Mouse (Mus musculus): ENCODE results near the gene Nrd1. TPM values are rescaled to one million over a fixed set of nuclear protein-coding genes. Genes with fewer than 3 reads are reported as not detected.

The Nrd1 gene
- 199 and 231 TPM in 2 replicates for polyA plus RNA-seq (2011; ENCODE audit: insufficient read depth, insufficient read length, low read depth, missing spikeins)

DNA sequence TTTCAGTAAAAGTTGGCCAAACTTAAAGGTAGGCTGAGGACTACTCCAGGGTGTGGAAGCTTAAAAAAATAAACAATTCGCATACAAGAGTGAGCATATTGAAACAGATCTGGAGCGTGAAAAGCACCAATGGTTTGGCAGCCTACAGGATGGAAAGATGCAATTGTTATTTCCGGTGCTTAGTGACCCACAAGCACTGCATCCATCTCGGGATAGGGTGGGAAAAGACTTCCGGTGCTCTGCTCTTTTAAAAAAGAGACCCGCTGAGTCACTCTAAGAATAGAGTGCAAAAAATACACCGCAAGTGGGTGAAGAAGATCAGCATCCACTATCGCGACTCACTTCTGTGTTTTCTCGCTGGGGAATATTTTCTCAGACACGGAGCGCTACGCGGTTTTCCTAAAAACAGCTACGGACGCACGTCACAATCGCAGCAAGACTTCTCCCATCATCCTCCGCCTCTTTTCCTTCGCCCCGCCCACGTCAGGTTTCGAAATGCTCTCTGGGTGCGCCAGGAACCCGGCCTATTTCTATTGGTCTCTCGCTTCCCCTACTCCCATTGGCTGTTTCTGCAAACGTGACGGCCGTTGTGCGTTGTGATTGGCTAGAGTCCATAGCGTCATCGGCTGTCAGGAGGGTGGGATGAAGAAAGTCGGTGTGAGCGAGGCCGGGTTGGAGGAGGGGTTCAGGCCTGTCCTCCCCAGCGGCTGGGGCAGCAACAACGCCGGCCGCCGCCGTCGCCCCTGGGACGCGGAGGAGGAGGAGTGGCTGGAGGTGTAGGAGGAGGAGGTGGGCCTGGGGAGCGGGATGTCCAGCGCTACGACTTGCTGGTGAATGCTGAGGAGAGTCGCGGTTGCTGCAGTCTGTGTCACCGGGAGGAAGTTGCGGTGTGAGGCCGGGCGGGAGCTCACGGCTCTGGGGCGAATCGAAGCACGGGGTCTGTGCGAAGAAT lies at the start of gene Nrd1:
Gene Nrd1 (plus strand): TSS at position 657 of the 952 bp plus-strand sequence.
- no peaks in the 10 kb centered on the region for H3K27me3 ChIP-seq (ENCODE audit: control insufficient read depth, insufficient read depth, low read length, poor library complexity, severe bottlenecking)
- H3K9me3 ChIP-seq (replicated peaks; ENCODE audit: control insufficient read depth, insufficient read depth, low read length, poor library complexity, severe bottlenecking), result no peaks in the 10 kb centered on the region
- no peak for TF ChIP-seq CTCF (IDR thresholded peaks at IDR 0.05; ENCODE audit: low read depth, low read length)
- TF ChIP-seq POLR2A (IDR thresholded peaks at IDR 0.05; ENCODE audit: insufficient read depth, low read length), result peak; percentile 63
- TF ChIP-seq EP300 (IDR thresholded peaks at IDR 0.05; ENCODE audit: insufficient read depth, low read depth, low read length), result 0 out of 2 replicates have a peak, but pooled peaks have one; percentile 30
- H3K4me3 ChIP-seq (ENCODE audit: low read depth, low read length), result peak within 1 kb of the TSS; percentile 98
- peak within 1 kb of the TSS; percentile 87 for H3K9ac ChIP-seq (ENCODE audit: low read depth, poor library complexity, severe bottlenecking)
- no peaks in the 10 kb centered on the region for H3K4me1 ChIP-seq (ENCODE audit: control insufficient read depth, insufficient read depth, low read length)
- peak within 1 kb of the TSS; percentile 65 for H3K27ac ChIP-seq (ENCODE audit: insufficient read depth, low read length)
- peaks cover 10% of the 10 kb centered on the region for H3K36me3 ChIP-seq (ENCODE audit: control insufficient read depth, insufficient read depth, low read length, poor library complexity, severe bottlenecking)

DNA sequence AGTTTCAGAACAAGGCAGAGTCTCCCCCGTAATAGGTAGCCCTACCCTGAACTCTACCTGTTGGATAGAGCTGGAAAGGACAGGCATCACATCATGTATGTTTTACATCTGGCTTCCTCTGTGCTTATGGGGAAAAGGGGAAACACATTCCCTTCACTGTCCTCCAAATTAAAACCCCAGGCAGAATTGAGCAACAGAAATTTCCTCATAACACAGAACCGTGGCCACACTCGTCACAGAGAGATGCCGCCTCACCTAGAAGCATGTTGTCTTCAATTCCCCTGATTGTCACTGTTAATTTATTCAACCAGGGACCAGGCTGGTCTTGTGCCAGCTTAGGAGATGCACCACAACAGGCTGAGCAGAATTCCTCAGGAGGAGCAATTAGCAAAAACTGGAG lies 48.8 kb upstream of the Nrd1 start:
- TF ChIP-seq CTCF (IDR thresholded peaks at IDR 0.05; ENCODE audit: low read depth, low read length) (no peak), EP300 (IDR thresholded peaks at IDR 0.05; ENCODE audit: insufficient read depth, low read depth, low read length) (no peak), POLR2A (IDR thresholded peaks at IDR 0.05; ENCODE audit: insufficient read depth, low read length) (no peak)

DNA sequence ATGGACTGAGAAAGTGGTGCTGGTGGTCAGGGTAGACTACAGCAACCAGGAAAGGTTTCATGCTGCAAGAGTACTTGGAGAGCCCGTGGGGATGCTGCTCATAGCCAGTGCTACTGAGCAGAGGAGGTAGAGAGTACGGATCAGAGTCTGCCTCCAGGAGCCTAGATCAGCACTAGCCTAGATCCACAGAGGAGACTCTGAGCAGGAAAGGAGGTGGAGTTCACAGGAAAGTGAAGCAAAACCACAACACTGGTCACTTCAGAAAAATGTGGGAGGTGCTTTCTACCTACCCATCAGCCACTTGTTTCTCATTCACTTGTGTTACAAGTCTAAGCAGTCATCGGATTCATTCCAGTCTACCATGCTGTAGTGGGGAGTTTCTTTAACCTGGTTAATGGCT lies 40.8 kb upstream of the Nrd1 start:
- Histone ChIP-seq H3K27me3 (ENCODE audit: control insufficient read depth, insufficient read depth, low read length, poor library complexity, severe bottlenecking) (no peaks in the 10 kb centered on the region), H3K9me3 (replicated peaks; ENCODE audit: control insufficient read depth, insufficient read depth, low read length, poor library complexity, severe bottlenecking) (no peaks in the 10 kb centered on the region), H3K4me3 (ENCODE audit: low read depth, low read length) (no peak overlapping the region), H3K27ac (ENCODE audit: insufficient read depth, low read length) (no peak overlapping the region), H3K36me3 (ENCODE audit: control insufficient read depth, insufficient read depth, low read length, poor library complexity, severe bottlenecking) (no peaks in the 10 kb centered on the region), H3K4me1 (ENCODE audit: control insufficient read depth, insufficient read depth, low read length) (no peaks in the 10 kb centered on the region), H3K9ac (ENCODE audit: low read depth, poor library complexity, severe bottlenecking) (no peak overlapping the region)
- no peak for TF ChIP-seq POLR2A (IDR thresholded peaks at IDR 0.05; ENCODE audit: insufficient read depth, low read length)
- TF ChIP-seq CTCF (IDR thresholded peaks at IDR 0.05; ENCODE audit: low read depth, low read length), result no peak
- TF ChIP-seq EP300 (IDR thresholded peaks at IDR 0.05; ENCODE audit: insufficient read depth, low read depth, low read length), result no peak

More for the DNA sequence above, 48.8 kb upstream of the Nrd1 start:
- Histone ChIP-seq H3K4me1 (ENCODE audit: control insufficient read depth, insufficient read depth, low read length) (no peaks in the 10 kb centered on the region), H3K9me3 (replicated peaks; ENCODE audit: control insufficient read depth, insufficient read depth, low read length, poor library complexity, severe bottlenecking) (0 out of 2 replicates have a peak, but pooled peaks cover 4% of the 10 kb centered on the region), H3K4me3 (ENCODE audit: low read depth, low read length) (no peak overlapping the region), H3K36me3 (ENCODE audit: control insufficient read depth, insufficient read depth, low read length, poor library complexity, severe bottlenecking) (no peaks in the 10 kb centered on the region), H3K9ac (ENCODE audit: low read depth, poor library complexity, severe bottlenecking) (no peak overlapping the region), H3K27me3 (ENCODE audit: control insufficient read depth, insufficient read depth, low read length, poor library complexity, severe bottlenecking) (no peaks in the 10 kb centered on the region), H3K27ac (ENCODE audit: insufficient read depth, low read length) (no peak overlapping the region)

DNA sequence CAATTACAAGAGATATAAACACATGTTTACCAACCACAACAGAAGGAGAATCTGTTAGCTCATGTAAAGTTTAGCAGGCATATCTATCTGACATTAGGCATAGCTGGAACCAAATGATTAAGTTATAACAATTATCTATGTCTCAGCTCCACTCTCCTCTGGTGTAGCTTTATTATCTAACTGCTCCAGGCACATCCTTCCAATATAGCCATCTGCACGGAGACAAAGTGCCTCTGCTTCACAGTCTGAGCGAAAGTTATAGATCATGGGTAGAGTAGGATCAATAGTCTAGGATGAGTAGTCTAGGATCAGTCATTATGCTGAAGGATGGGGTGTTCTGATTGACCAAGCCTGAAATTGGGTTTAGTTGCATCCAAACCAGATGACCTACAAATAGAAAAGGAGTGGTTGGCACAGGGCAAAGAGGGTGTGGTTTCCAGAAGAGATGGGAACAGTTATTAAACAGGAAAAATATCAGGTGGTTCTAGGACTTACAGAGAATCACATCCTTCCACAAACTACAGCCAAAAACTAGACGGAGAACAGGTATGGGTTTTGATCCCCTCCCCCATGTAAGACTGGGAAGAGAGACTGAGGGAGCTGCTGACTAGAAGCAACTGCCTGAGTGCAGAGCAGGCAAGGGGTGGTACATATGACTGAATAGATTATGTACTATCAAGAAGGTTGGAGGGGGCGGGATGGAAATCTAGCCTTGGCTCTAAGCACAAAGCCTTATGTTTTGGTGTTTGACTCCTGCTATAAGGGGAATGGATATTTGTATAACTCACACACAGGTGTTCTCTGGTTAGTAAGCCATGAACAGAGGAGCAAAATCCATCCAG lies 39.6 kb upstream of the Nrd1 start:
- Histone ChIP-seq H3K27me3 (ENCODE audit: control insufficient read depth, insufficient read depth, low read length, poor library complexity, severe bottlenecking) (no peaks in the 10 kb centered on the region), H3K4me3 (ENCODE audit: low read depth, low read length) (no peak overlapping the region), H3K9ac (ENCODE audit: low read depth, poor library complexity, severe bottlenecking) (no peak overlapping the region), H3K9me3 (replicated peaks; ENCODE audit: control insufficient read depth, insufficient read depth, low read length, poor library complexity, severe bottlenecking) (no peaks in the 10 kb centered on the region), H3K36me3 (ENCODE audit: control insufficient read depth, insufficient read depth, low read length, poor library complexity, severe bottlenecking) (no peaks in the 10 kb centered on the region), H3K4me1 (ENCODE audit: control insufficient read depth, insufficient read depth, low read length) (no peaks in the 10 kb centered on the region), H3K27ac (ENCODE audit: insufficient read depth, low read length) (no peak overlapping the region)
- TF ChIP-seq EP300 (IDR thresholded peaks at IDR 0.05; ENCODE audit: insufficient read depth, low read depth, low read length) (no peak), POLR2A (IDR thresholded peaks at IDR 0.05; ENCODE audit: insufficient read depth, low read length) (no peak), CTCF (IDR thresholded peaks at IDR 0.05; ENCODE audit: low read depth, low read length) (no peak)

DNA sequence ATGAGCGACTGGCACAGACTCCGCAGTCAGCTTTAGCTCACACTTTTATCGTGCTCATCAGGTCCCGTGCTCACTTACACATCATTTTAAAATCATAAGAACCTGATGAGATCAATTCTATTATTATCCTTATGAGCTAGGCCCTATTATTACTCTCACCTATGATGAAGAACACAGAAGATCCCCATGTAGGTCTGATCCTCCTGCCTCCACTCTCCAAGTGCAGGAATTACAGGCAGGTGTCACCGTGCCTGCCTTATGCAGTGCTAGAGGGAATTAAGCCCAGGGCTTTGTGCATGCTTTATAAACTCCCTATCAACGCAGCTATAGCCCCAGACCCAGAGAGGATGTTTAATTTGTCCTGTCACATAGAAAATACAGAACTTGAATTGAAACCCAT lies 37.4 kb upstream of the Nrd1 start:
- TF ChIP-seq POLR2A (IDR thresholded peaks at IDR 0.05; ENCODE audit: insufficient read depth, low read length) (no peak), EP300 (IDR thresholded peaks at IDR 0.05; ENCODE audit: insufficient read depth, low read depth, low read length) (no peak), CTCF (IDR thresholded peaks at IDR 0.05; ENCODE audit: low read depth, low read length) (no peak)
- no peak overlapping the region for H3K9ac ChIP-seq (ENCODE audit: low read depth, poor library complexity, severe bottlenecking)
- no peaks in the 10 kb centered on the region for H3K27me3 ChIP-seq (ENCODE audit: control insufficient read depth, insufficient read depth, low read length, poor library complexity, severe bottlenecking)
- no peaks in the 10 kb centered on the region for H3K9me3 ChIP-seq (replicated peaks; ENCODE audit: control insufficient read depth, insufficient read depth, low read length, poor library complexity, severe bottlenecking)
- H3K27ac ChIP-seq (ENCODE audit: insufficient read depth, low read length), result no peak overlapping the region
- H3K4me1 ChIP-seq (ENCODE audit: control insufficient read depth, insufficient read depth, low read length), result no peaks in the 10 kb centered on the region
- H3K4me3 ChIP-seq (ENCODE audit: low read depth, low read length), result no peak overlapping the region
- no peaks in the 10 kb centered on the region for H3K36me3 ChIP-seq (ENCODE audit: control insufficient read depth, insufficient read depth, low read length, poor library complexity, severe bottlenecking)
